Mouse (Mus musculus) embryonic facial prominence, embryonic 15.5 days (tissue): Measurements from ENCODE around the gene Olfr1019. TPM values are rescaled to one million over a fixed set of nuclear protein-coding genes. Genes with fewer than 3 reads are reported as not detected.

Experiments used
- ATAC-seq: fragments of 200-750 bp; cut with Nextera tagmentation; 2 replicates; pipeline ENCODE4 v1.8.0; 2017; ENCODE audit warnings: low read depth, moderate TSS enrichment; ENCODE audit not compliant: insufficient number of reproducible peaks, low FRiP score, low TSS enrichment
- H3K27ac ChIP-seq: fragments of 300-500 bp; sonication (generic); replicated peaks from 2 replicates; pipeline ENCODE4 v1.5.1; 2015; ENCODE audit warnings: mild to moderate bottlenecking, inconsistent platforms
- H3K27me3 ChIP-seq: fragments of 300-500 bp; sonication (generic); 2 replicates; pipeline ENCODE4 v1.6.1; 2015; ENCODE audit warnings: inconsistent platforms
- H3K36me3 ChIP-seq: fragments of 300-500 bp; sonication (generic); 2 replicates; pipeline ENCODE4 v1.6.1; 2015; ENCODE audit warnings: mild to moderate bottlenecking, inconsistent platforms
- H3K4me1 ChIP-seq: fragments of 300-500 bp; sonication (generic); 2 replicates; pipeline ENCODE4 v1.6.1; 2015; ENCODE audit warnings: inconsistent platforms
- H3K4me2 ChIP-seq: fragments of 300-500 bp; sonication (generic); replicated peaks from 2 replicates; pipeline ENCODE4 v1.6.1; 2015; ENCODE audit warnings: mild to moderate bottlenecking, inconsistent platforms
- H3K4me3 ChIP-seq: fragments of 300-500 bp; sonication (generic); replicated peaks from 2 replicates; pipeline ENCODE4 v1.5.1; 2015; ENCODE audit warnings: mild to moderate bottlenecking, inconsistent platforms
- H3K9ac ChIP-seq: fragments of 300-500 bp; sonication (generic); 2 replicates; pipeline ENCODE4 v1.6.1; 2015; ENCODE audit warnings: inconsistent platforms
- H3K9me3 ChIP-seq: fragments of 300-500 bp; sonication (generic); replicated peaks from 2 replicates; pipeline ENCODE4 v1.6.1; 2016; ENCODE audit warnings: inconsistent platforms
- WGBS: fragments of 180-500 bp; shearing (Covaris S2); methylation state at CpG from one replicate; pipeline ENCODE4 v1.1.7; 2015; 5-methylcytosine and 5-hydroxymethylcytosine counted together
- polyA plus RNA-seq: library from polyadenylated mRNA; unstranded; fragments of >200 nt; fragmentation: Nextera tagmentation; extraction: Ambion mirVana; gene quantifications from 2 replicates; pipeline ENCODE4 v1.2.1, GENCODE M21; 2015

The Olfr1019 gene
- polyA plus RNA-seq: not detected in 2 replicates

- no peak within 1 kb of the TSS for H3K9ac ChIP-seq
- H3K27me3 ChIP-seq: no peaks in the 10 kb centered on the region
- no peaks in the 10 kb centered on the region for H3K9me3 ChIP-seq
- no peak for ATAC-seq
- no peak within 1 kb of the TSS for H3K4me3 ChIP-seq
- H3K36me3 ChIP-seq: no peaks in the 10 kb centered on the region
- H3K27ac ChIP-seq: no peak within 1 kb of the TSS
- no peak within 1 kb of the TSS for H3K4me2 ChIP-seq
- H3K4me1 ChIP-seq: no peaks in the 10 kb centered on the region
Observed at GRCm38 (mm10) chr2:85845383-85845782, at the start of gene Olfr1019. Olfr1019 (minus strand) TSS chr2:85845483.

DNA sequence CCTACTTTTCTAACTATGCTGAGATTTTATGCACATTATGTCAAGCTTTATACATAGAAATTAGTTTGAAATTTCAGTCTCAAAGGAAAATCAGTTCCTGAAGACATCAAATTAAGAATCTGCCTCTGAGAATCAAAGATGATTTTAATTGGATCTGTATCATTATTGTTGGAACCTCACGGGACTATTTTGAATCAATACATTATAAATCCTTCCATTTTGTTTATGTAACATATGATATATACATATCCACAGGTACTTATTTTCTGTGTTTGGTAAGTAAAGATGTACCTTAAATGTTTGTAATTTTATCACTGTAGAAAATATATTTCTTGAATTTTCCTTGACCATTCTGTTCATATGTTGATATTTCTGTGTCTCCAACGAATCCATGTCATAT lies 40.1 kb upstream of the Olfr1019 start, which contains the start of gene Olfr1023:
Gene Olfr1023, plus strand, starts transcription at position 301 of the 400 bp plus-strand sequence.
- H3K27ac ChIP-seq: no peak within 1 kb of the TSS
- WGBS: 65% methylated on average over 2 of the region's 2 CpGs
- no peak for ATAC-seq
- H3K9me3 ChIP-seq: no peaks in the 10 kb centered on the region
- no peaks in the 10 kb centered on the region for H3K36me3 ChIP-seq
- no peaks in the 10 kb centered on the region for H3K4me1 ChIP-seq
- no peak within 1 kb of the TSS for H3K4me2 ChIP-seq
- H3K27me3 ChIP-seq: no peaks in the 10 kb centered on the region
- no peak within 1 kb of the TSS for H3K9ac ChIP-seq
- H3K4me3 ChIP-seq: no peak within 1 kb of the TSS

GRCm38 (mm10) chr2:85868294-85868693 lies 23.0 kb upstream of the Olfr1019 start, which contains the start of gene Olfr1022:
Olfr1022 (plus strand) TSS chr2:85868594.
- Histone ChIP-seq H3K9ac (no peak within 1 kb of the TSS), H3K9me3 (no peaks in the 10 kb centered on the region), H3K4me3 (no peak within 1 kb of the TSS), H3K27ac (no peak within 1 kb of the TSS), H3K4me2 (no peak within 1 kb of the TSS), H3K4me1 (no peaks in the 10 kb centered on the region), H3K36me3 (no peaks in the 10 kb centered on the region), H3K27me3 (no peaks in the 10 kb centered on the region)
- WGBS: 59% methylated on average over 2 of the region's 2 CpGs
- ATAC-seq: no peak

- no peak for ATAC-seq
- Histone ChIP-seq H3K9ac (no peak within 1 kb of the TSS), H3K4me1 (no peaks in the 10 kb centered on the region), H3K9me3 (no peaks in the 10 kb centered on the region), H3K27me3 (no peaks in the 10 kb centered on the region), H3K4me2 (no peak within 1 kb of the TSS), H3K4me3 (no peak within 1 kb of the TSS), H3K27ac (no peak within 1 kb of the TSS), H3K36me3 (no peaks in the 10 kb centered on the region)
- WGBS: 57% methylated on average over 1 of the region's 1 CpGs
Observed at GRCm38 (mm10) chr2:85846730-85847129, 1.4 kb upstream of the Olfr1019 start, which contains the start of gene Olfr1020. Olfr1020 (plus strand) TSS chr2:85847030.

GRCm38 (mm10) chr2:85818179-85818578 lies 27.1 kb downstream of the Olfr1019 start, which contains the start of gene Olfr1018:
Olfr1018 (plus strand) TSS chr2:85818479.
- H3K27ac ChIP-seq: no peak within 1 kb of the TSS
- H3K4me3 ChIP-seq: no peak within 1 kb of the TSS

DNA sequence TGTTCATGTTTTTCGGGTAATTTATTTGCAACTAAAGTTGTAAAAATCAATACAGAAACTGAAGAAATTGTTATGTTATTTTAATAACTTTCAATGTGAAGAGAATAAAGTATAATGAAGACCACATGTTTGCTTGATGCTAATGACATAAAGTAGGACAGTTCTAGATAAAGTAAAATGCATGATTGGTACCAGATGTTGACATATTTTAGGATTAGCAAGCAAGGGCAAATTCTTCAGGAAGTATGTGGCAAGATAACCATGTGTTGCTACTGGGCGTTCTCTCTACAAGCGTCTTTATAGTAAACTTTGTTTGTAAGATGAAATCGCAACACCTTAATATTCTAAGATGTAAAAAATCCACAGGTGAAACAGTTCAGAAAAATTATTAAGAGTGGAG lies 40.8 kb downstream of the Olfr1019 start:
- ATAC-seq: no peak
- Histone ChIP-seq H3K4me2 (no peak overlapping the region), H3K4me3 (no peak overlapping the region), H3K4me1 (no peaks in the 10 kb centered on the region), H3K9ac (no peak overlapping the region), H3K27ac (no peak overlapping the region), H3K36me3 (no peaks in the 10 kb centered on the region), H3K9me3 (no peaks in the 10 kb centered on the region), H3K27me3 (no peaks in the 10 kb centered on the region)
- 46% methylated on average over 4 of the region's 4 CpGs for WGBS

More at GRCm38 (mm10) chr2:85818179-85818578, 27.1 kb downstream of the Olfr1019 start, which contains the start of gene Olfr1018:
- H3K27me3 ChIP-seq: no peaks in the 10 kb centered on the region
- H3K4me1 ChIP-seq: no peaks in the 10 kb centered on the region
- no peaks in the 10 kb centered on the region for H3K36me3 ChIP-seq
- H3K9ac ChIP-seq: no peak within 1 kb of the TSS
- no peak within 1 kb of the TSS for H3K4me2 ChIP-seq
- no peaks in the 10 kb centered on the region for H3K9me3 ChIP-seq
- ATAC-seq: no peak

GRCm38 (mm10) chr2:85802444-85802843 lies 42.8 kb downstream of the Olfr1019 start, which contains the start of gene Olfr1016:
Olfr1016 (minus strand) TSS chr2:85802544.
- WGBS: 89% methylated on average over 2 of the region's 2 CpGs
- no peak for ATAC-seq
- no peak within 1 kb of the TSS for H3K27ac ChIP-seq
- H3K4me1 ChIP-seq: no peaks in the 10 kb centered on the region
- no peak within 1 kb of the TSS for H3K4me3 ChIP-seq
- no peaks in the 10 kb centered on the region for H3K36me3 ChIP-seq
- H3K4me2 ChIP-seq: no peak within 1 kb of the TSS
- no peaks in the 10 kb centered on the region for H3K27me3 ChIP-seq
- H3K9ac ChIP-seq: no peak within 1 kb of the TSS
- no peaks in the 10 kb centered on the region for H3K9me3 ChIP-seq

DNA sequence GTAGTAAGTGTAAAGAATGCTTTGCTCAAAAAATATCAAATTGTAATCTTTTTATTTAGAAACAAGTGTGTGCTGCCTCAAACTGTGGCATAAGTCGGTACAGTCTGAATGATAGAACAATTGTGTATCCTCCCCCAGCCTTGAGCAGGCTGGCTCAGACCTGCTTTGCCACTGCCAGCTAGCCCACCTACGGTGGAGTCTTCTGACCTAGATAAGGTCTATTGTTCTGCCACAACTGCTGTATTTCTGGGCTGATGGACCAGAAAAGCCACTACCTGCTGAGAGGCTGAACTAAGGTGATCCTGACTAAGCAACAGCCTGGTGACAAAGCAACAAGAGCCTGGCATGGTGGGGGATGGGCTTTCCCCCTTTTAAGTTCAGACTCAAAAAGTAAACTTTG lies 53.0 kb downstream of the Olfr1019 start:
- Histone ChIP-seq H3K9ac (no peak overlapping the region), H3K4me2 (no peak overlapping the region), H3K27ac (no peak overlapping the region), H3K4me1 (no peaks in the 10 kb centered on the region), H3K36me3 (no peaks in the 10 kb centered on the region), H3K4me3 (no peak overlapping the region), H3K27me3 (no peaks in the 10 kb centered on the region), H3K9me3 (no peaks in the 10 kb centered on the region)
- no peak for ATAC-seq
- WGBS: 43% methylated on average over 2 of the region's 2 CpGs

Other genes with a start within 250 kb of the Olfr1019 start
- not detected in 2 replicates for gene Olfr1000, start 233.6 kb downstream of the Olfr1019 start, polyA plus RNA-seq
- gene Olfr1002, start 194.8 kb downstream of the Olfr1019 start, polyA plus RNA-seq: 0.11 TPM in 1 of 2 replicates, not detected in the other
- gene Olfr154, start 181.0 kb downstream of the Olfr1019 start, polyA plus RNA-seq: not detected in 2 replicates
- gene Olfr1006, start 166.7 kb downstream of the Olfr1019 start, polyA plus RNA-seq: 0.13 TPM in 1 of 2 replicates, not detected in the other
- not detected in 2 replicates for gene Olfr1008, start 156.1 kb downstream of the Olfr1019 start, polyA plus RNA-seq
- gene Olfr1009, start 130.1 kb downstream of the Olfr1019 start, polyA plus RNA-seq: not detected in 2 replicates
- gene Olfr1012, start 82.7 kb downstream of the Olfr1019 start, polyA plus RNA-seq: 0.25 TPM in 1 of 2 replicates, not detected in the other
- 0.12 TPM in 1 of 2 replicates, not detected in the other for gene Olfr1013, start 78.4 kb downstream of the Olfr1019 start, polyA plus RNA-seq
- not detected in 2 replicates for gene Olfr1014, start 72.8 kb downstream of the Olfr1019 start, polyA plus RNA-seq
- gene Olfr1015, start 63.5 kb downstream of the Olfr1019 start, polyA plus RNA-seq: 0.07 and 0.47 TPM in 2 replicates
- 0.23 TPM in 1 of 2 replicates, not detected in the other for gene Olfr1016, start 42.9 kb downstream of the Olfr1019 start, polyA plus RNA-seq
- not detected in 2 replicates for gene Olfr1018, start 27.0 kb downstream of the Olfr1019 start, polyA plus RNA-seq
- not detected in 2 replicates for gene Olfr1020, start 1.5 kb upstream of the Olfr1019 start, polyA plus RNA-seq
- not detected in 2 replicates for gene Olfr1022, start 23.1 kb upstream of the Olfr1019 start, polyA plus RNA-seq
- not detected in 2 replicates for gene Olfr1023, start 40.2 kb upstream of the Olfr1019 start, polyA plus RNA-seq
- not detected in 2 replicates for gene Olfr1024, start 59.6 kb upstream of the Olfr1019 start, polyA plus RNA-seq
- 0.59 and 0.84 TPM in 2 replicates for gene Olfr1025-ps1, start 69.7 kb upstream of the Olfr1019 start, polyA plus RNA-seq
- gene Olfr1026, start 76.1 kb upstream of the Olfr1019 start, polyA plus RNA-seq: 0.38 and 0.69 TPM in 2 replicates
- 0.09 and 0.17 TPM in 2 replicates for gene Olfr1028, start 105.0 kb upstream of the Olfr1019 start, polyA plus RNA-seq
- 0.08 and 0.17 TPM in 2 replicates for gene Olfr1029, start 128.4 kb upstream of the Olfr1019 start, polyA plus RNA-seq
- 0.11 and 0.12 TPM in 2 replicates for gene Olfr1030, start 133.8 kb upstream of the Olfr1019 start, polyA plus RNA-seq
- 0.37 and 0.39 TPM in 2 replicates for gene Olfr1031, start 144.8 kb upstream of the Olfr1019 start, polyA plus RNA-seq
- 0.27 TPM in 1 of 2 replicates, not detected in the other for gene Olfr1032, start 160.1 kb upstream of the Olfr1019 start, polyA plus RNA-seq
- 0.14 and 0.79 TPM in 2 replicates for gene Olfr1033, start 175.2 kb upstream of the Olfr1019 start, polyA plus RNA-seq
- gene Olfr1034, start 200.4 kb upstream of the Olfr1019 start, polyA plus RNA-seq: 0.04 and 0.09 TPM in 2 replicates
- not detected in 2 replicates for gene Olfr1036, start 228.5 kb upstream of the Olfr1019 start, polyA plus RNA-seq
- 0.14 TPM in 1 of 2 replicates, not detected in the other for gene Olfr1037, start 241.9 kb upstream of the Olfr1019 start, polyA plus RNA-seq